Mouse (Mus musculus) small intestine, adult 2 months (tissue): Measurements from ENCODE around the gene Ppp1r15b. TPM values are rescaled to one million over a fixed set of nuclear protein-coding genes. Genes with fewer than 3 reads are reported as not detected.

Experiments
- H3K27ac ChIP-seq: fragments of 200-500 bp; 2 replicates; pipeline ENCODE4 v1.5.1; 2012; ENCODE audit warnings: low read depth, low read length, control low read depth, inconsistent platforms; ENCODE audit not compliant: insufficient read depth
- H3K27me3 ChIP-seq: fragments of 200-500 bp; 2 replicates; pipeline ENCODE4 v1.6.1; 2012; ENCODE audit warnings: mild to moderate bottlenecking, moderate library complexity, low read length, inconsistent platforms; ENCODE audit not compliant: control insufficient read depth, insufficient read depth
- H3K36me3 ChIP-seq: fragments of 200-500 bp; 2 replicates; pipeline ENCODE4 v1.6.1; 2012; ENCODE audit warnings: mild to moderate bottlenecking, low read length, control low read depth, inconsistent platforms; ENCODE audit not compliant: control insufficient read depth, insufficient read depth
- H3K4me1 ChIP-seq: fragments of 200-500 bp; 2 replicates; pipeline ENCODE4 v1.6.1; 2012; ENCODE audit warnings: low read length, inconsistent platforms, mixed read lengths; ENCODE audit not compliant: control insufficient read depth, insufficient read depth, insufficient read length
- H3K4me3 ChIP-seq: fragments of 200-500 bp; 2 replicates; pipeline ENCODE4 v1.5.1; 2012; ENCODE audit warnings: low read depth, mild to moderate bottlenecking, control low read depth, inconsistent platforms, low read length, moderate library complexity
- CTCF ChIP-seq: fragments of 200-500 bp; IDR thresholded peaks from 2 replicates; pipeline ENCODE4 v1.5.1; 2012; ENCODE audit warnings: low read depth, mild to moderate bottlenecking, control low read depth, inconsistent platforms, low read length, moderate library complexity, mixed read lengths; ENCODE audit not compliant: insufficient replicate concordance, insufficient read length; ENCODE audit errors: extremely low read depth
- POLR2A ChIP-seq: fragments of 200-500 bp; IDR thresholded peaks from 2 replicates; pipeline ENCODE4 v1.6.1; 2012; ENCODE audit warnings: low read depth, mild to moderate bottlenecking, control low read depth, inconsistent platforms, low read length, moderate library complexity
- WGBS: fragments of 180-500 bp; shearing (Covaris S2); methylation state at CpG from one replicate; pipeline ENCODE4 v1.1.7; 2018; 5-methylcytosine and 5-hydroxymethylcytosine counted together
- polyA plus RNA-seq: library from polyadenylated mRNA; depleted of rRNA; stranded (reverse); fragments of >200 nt; gene quantifications from 2 replicates; pipeline ENCODE4 v1.2.3, GENCODE M21; 2012; rRNA removed

The Ppp1r15b gene
- polyA plus RNA-seq, 1 experiment: 43.3 TPM

DNA sequence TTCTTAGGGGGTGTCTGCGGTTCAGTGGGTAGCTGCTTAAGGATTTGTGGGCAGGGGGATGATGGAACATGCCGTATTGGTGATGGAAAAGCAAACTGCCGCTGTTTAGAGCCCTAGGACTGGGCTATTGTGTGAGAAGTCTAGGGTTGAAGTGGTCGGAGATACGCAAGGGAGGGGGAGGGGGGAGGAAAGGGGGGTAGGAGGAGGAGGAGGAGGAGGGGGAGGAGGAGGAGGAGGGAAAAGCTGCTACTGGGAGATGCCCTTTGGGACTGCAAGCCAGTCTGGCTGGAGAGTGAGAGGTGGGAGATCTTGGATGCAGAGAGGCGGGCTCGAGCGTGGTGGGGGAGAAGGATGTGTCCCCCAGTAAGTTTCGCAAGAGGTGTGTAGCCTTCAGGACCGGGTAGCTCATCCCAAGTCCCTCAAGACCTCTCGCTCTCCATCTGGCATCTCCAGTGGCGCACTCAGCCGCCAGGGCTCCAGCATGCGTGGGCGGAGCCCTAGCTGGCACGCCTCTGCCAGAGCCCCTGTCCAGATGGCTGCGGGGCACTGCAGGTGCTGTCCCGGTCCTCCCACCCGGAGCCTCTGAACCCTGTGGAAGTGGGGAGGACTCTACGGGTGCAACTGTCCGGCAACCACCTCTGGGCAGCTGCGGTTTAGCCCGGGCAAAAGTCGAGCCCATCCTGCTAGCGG, 51.2 kb downstream of the Ppp1r15b start:
- no peak for TF ChIP-seq POLR2A
- no peak for TF ChIP-seq CTCF

DNA sequence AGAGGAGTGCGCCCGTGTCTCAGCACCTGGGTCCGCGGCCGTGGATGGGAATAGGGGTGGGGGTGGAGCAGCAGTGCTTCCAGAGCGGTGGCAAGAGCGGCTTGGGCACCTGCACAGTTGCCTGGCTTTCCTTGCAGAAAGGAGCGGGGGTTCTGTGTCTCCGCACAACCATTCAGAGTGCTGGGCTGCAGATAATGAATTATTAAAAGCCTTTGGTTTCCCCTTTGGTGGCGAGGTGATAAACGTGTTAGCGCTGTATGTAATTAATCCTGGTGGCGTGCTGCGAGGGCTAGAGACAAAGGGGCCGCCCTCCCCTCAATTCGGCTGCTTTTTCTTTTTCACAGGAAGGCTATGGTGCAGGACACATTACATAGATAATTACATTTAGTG, 51.8 kb downstream of the Ppp1r15b start:
- TF ChIP-seq POLR2A: no peak
- TF ChIP-seq CTCF: no peak
- Histone ChIP-seq H3K4me3 (peak overlapping the region; percentile 47), H3K27me3 (no peaks in the 10 kb centered on the region), H3K36me3 (peaks cover 9% of the 10 kb centered on the region; the same call in 1 of the 2 replicates), H3K4me1 (peaks cover 16% of the 10 kb centered on the region), H3K27ac (no peak overlapping the region)
- 47% methylated on average over 16 of the region's 16 CpGs for WGBS

More for the DNA sequence above, 51.2 kb downstream of the Ppp1r15b start:
- Histone ChIP-seq H3K27me3 (no peaks in the 10 kb centered on the region), H3K4me1 (peaks cover 19% of the 10 kb centered on the region), H3K36me3 (peaks cover 9% of the 10 kb centered on the region; the same call in 1 of the 2 replicates), H3K27ac (0 out of 2 replicates have a peak overlapping the region, but pooled peaks have one; percentile 16), H3K4me3 (peak overlapping the region; percentile 53)
- WGBS: 27% methylated on average over 25 of the region's 25 CpGs

DNA sequence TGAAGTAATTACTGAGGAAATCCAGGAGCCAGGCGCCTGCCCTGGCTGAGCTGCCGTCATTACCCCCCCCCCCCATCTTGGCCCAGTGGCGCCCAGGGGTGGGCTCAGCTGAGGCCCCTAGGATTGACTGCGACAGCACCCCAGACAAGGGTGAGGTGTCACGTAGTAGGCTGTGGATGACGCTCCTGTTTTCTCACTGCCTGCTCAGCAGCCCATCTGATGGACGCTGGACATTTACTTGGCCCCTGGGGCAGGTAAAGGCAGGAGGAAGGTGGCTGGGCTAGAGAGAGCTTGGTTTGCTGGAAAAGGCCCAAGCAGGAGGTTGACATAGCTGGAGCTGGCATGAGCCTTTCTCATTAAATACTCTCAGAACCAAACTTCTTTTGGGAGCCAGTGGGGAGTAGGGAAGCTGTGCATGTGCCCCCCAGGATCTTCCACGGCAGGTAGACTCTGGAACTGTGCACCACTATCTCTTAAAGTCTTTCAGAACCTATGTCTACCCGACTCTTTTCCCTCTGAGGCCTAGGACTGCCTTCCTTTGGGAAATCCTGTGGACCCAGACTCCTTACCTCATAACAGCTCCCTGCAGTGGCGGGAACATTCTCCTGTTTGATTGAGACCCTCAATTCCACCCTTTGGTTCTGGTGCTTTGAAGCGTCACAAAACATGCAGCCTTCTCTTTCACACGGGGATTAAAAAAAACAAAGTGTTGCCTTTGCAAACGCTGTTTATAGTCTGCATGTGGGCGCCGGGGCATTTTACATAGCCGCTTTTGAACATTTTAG, 52.4 kb downstream of the Ppp1r15b start:
- 86% methylated on average over 16 of the region's 16 CpGs for WGBS
- TF ChIP-seq CTCF: no peak
- no peak for TF ChIP-seq POLR2A
- Histone ChIP-seq H3K36me3 (peaks cover 10% of the 10 kb centered on the region), H3K27ac (no peak overlapping the region), H3K27me3 (no peaks in the 10 kb centered on the region), H3K4me3 (no peak overlapping the region), H3K4me1 (peaks cover 12% of the 10 kb centered on the region)

DNA sequence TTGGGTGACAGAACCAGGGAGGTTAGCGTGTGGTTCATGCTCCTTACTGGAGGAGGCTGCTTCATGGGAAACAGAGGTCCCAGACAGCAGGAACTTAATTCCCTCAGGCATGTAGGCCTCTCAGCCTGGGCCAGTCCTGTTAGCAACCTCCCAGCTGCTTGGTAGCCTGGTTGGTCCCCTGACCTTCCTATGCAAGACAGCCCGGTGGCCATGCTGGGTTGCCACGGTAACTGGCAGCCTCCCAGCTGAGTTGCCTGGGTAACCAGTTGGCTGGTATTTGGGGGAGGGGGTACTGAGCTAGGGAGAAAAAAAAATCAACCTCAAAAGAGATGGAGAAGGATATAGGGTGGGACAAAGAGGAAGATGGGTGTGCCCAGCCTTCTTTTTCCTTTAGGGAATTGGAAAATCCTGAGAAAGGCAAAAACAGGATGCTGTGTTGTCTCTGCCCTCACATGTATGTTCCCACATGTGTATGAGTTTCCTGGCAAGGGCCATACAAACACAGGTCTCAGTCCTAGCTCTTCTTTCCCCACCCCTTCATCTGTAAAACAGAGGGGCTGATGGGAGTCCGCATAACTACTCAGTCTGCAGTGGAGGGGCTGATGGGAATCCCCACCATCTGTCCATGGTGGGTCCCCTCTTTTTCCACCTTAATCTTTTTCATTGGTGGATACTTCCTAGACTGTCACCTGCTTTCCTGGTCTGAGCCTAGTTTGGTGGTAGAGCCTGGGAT, 57.2 kb downstream of the Ppp1r15b start:
- H3K27ac ChIP-seq: no peak overlapping the region
- WGBS: 77% methylated on average over 4 of the region's 4 CpGs
- peaks cover 16% of the 10 kb centered on the region for H3K4me1 ChIP-seq
- TF ChIP-seq CTCF (no peak), POLR2A (no peak)
- H3K36me3 ChIP-seq: peaks cover 11% of the 10 kb centered on the region
- H3K27me3 ChIP-seq: no peaks in the 10 kb centered on the region
- no peak overlapping the region for H3K4me3 ChIP-seq

DNA sequence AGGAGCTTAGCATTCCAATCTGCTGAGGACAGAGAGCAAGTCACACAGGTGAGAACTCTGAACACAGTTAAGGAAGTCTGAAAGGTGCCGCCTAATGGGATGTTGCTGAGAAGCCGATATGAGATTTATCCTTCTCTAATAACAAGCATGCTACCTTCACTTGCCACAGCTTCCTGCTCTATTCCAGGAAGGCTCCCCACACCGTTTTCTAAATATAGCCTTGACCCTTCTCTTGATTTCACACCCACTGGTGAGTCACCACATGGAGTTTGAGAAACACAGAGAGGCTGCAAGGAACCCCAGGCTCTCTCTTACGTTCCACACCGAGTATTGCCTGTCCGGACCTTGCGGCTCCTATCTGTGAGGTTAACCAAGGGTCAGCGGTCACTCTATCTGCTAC, 57.8 kb downstream of the Ppp1r15b start:
- TF ChIP-seq CTCF (no peak), POLR2A (no peak)
- Histone ChIP-seq H3K4me1 (peaks cover 16% of the 10 kb centered on the region), H3K4me3 (no peak overlapping the region), H3K27ac (peak overlapping the region; percentile 94), H3K36me3 (peaks cover 14% of the 10 kb centered on the region; the same call in 1 of the 2 replicates), H3K27me3 (no peaks in the 10 kb centered on the region)
- WGBS: 74% methylated on average over 8 of the region's 8 CpGs

Other genes with a start within 250 kb of the Ppp1r15b start
- 6.1 and 11.2 TPM in 2 replicates for gene Mdm4, start 100.6 kb upstream of the Ppp1r15b start, polyA plus RNA-seq
- gene Pik3c2b, start 85.5 kb upstream of the Ppp1r15b start, polyA plus RNA-seq: 13.2 and 23.9 TPM in 2 replicates
- gene Plekha6, start 33.1 kb downstream of the Ppp1r15b start, polyA plus RNA-seq: 37.1 and 104 TPM in 2 replicates
- gene Golt1a, start 178.7 kb downstream of the Ppp1r15b start, polyA plus RNA-seq: 25.1 and 48.9 TPM in 2 replicates
- not detected in 2 replicates for gene Kiss1, start 190.7 kb downstream of the Ppp1r15b start, polyA plus RNA-seq
- 0.25 and 3.3 TPM in 2 replicates for gene Ren1, start 219.4 kb downstream of the Ppp1r15b start, polyA plus RNA-seq
- gene Etnk2, start 232.4 kb downstream of the Ppp1r15b start, polyA plus RNA-seq: 0.20 and 1.0 TPM in 2 replicates